Mouse (Mus musculus) sigmoid colon, adult 10 weeks (tissue): Measurements from ENCODE around the gene Chrna9. TPM values are rescaled to one million over a fixed set of nuclear protein-coding genes. Genes with fewer than 3 reads are reported as not detected.

ENCODE experiments used
- polyA plus RNA-seq: library from polyadenylated mRNA; stranded (reverse); fragments of 350-450 nt; fragmentation: Illumina TruSeq; extraction: RNeasy Lipid Tissue Mini Kit (QIAGEN cat#74804); gene quantifications from one replicate; pipeline ENCODE4 v1.2.3, GENCODE M21; 2014; ENCODE audit warnings: low read depth, low replicate concordance

Chrna9 gene
- polyA plus RNA-seq: not detected

GRCm38 (mm10) chr5:65934783-65935182 lies at the start of gene Chrna9:
Chrna9 (plus strand) TSS chr5:65934921.

GRCm38 (mm10) chr5:66004134-66004925 lies 69.6 kb downstream of the Chrna9 start, which contains the start of gene 9130230L23Rik:
9130230L23Rik (minus strand) TSS chr5:66004285.

Other genes with a start within 250 kb of the Chrna9 start
- 279 TPM for gene Pds5a, start 236.6 kb upstream of the Chrna9 start, polyA plus RNA-seq
- gene N4bp2, start 171.4 kb upstream of the Chrna9 start, polyA plus RNA-seq: 36.4 TPM
- 1.8 TPM for gene Rhoh, start 73.7 kb upstream of the Chrna9 start, polyA plus RNA-seq
- gene 9130230L23Rik, start 69.4 kb downstream of the Chrna9 start, polyA plus RNA-seq: 5.2 TPM
- gene Rbm47, start 238.2 kb downstream of the Chrna9 start, polyA plus RNA-seq: 89.7 TPM